Mouse (Mus musculus) urinary bladder, postnatal 14 days (tissue): ENCODE results near the gene Tns1.
"Not testable (repeated sequence)": the region's sequence is repeated elsewhere in the genome, so short reads cannot be mapped to it uniquely, and the experiment has no call there.

ENCODE experiments used
- DNase-seq: peaks from one replicate; pipeline ENCODE4 v3.0.0; 2021; ENCODE audit warnings: low spot score

The Tns1 gene

DNA sequence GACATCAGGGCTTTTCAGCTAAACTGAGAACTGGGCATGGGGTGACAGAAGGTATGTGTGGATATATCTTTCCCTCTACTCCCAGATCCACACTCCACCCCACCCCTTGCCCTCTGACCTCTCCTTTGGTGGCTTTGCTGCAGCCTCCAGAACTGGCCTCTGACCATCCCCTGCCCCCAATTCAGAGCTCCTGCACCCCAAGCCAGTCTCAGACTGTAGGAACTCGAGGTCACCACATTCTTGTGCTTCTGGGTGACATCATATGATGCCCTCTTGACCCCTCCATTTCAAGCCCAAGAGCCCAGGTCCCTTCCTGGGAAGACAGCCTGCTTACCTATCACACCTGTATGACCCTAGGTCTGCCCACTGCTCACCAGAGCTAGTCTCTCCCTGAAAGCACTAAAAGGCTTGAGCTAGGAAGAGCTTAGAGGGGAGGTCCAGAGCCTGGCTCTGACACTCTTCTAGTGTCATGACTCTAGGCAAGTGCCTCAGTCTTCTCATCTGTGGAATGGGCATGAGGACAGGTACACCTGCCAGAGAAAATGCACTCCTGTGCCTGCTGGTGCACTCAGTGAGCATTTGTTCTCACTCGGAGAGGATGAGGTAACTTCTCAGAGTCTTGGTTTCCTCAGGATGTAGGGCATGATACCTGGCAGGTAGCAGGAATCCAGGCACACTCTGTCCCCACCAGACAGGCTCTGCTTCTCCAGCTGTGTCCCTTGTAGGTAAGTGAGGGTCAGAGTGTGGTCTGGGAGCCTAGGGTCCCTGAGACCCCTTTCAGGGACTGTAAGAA is 214.9 kb downstream of the Tns1 start:
- peak; percentile 3 for DNase-seq

DNA sequence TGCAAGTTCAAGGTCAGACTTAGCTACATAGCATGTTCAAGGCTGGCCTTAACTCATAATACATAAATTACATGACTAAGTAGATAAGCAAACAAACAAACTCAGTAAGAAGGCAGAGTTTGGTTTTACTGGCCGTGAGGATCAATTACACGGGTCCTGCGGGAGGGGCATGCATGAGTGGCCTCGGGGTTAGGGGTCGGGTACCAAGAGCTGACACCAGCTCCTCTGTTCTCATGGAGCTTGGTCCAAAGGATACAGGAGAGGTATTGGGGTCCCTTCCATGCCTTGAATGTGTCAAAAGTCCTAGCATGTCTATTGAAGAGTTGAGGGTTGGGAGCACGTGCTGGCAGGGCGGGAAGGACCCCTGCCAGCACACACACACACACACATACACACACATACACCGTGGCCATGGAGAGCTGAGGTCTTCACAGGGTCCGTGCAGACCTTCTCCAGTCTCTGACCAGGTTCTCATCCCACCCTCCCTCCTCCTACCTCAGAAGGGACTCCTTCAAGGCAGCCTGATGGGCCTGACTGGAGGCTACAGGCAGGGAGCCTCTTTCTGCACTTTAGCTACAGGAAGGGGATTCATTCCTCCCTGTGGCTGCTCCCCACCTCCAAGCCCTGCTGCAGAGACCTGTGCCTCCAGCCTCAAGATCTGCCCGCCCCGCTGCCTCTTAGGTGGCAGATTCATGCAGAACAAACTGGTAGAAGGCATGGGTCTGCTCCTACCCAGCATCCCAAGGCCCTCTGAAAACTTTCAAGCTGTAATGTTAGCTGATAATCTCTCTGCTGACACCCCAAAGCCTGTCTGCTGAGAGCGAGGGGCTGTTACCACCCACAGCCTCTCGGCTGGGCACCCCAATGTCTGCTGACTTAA is 215.9 kb downstream of the Tns1 start:
- no peak for DNase-seq

GRCm38 (mm10) chr1:73907166-73907565 is 217.1 kb downstream of the Tns1 start:
- no peak for DNase-seq

DNA sequence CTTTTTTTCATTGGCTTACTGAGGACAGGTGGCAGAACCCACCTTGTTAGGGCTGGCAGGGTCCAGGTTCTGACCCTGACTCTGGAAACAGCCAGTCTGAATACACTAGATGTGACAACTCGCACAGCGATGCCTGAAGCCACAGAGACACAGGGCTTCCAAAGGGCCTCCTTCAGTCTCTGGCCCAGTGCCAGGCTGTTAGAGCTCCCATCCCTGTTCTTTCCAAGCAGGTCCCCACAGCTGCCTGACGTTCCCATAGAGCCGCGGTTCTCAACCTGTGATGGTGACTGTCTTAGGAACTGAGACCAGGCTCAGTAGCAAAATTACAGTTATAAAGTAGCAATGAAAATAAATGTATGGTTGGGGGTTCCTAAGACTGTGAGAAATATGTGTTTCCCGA is 217.9 kb downstream of the Tns1 start:
- no peak for DNase-seq

DNA sequence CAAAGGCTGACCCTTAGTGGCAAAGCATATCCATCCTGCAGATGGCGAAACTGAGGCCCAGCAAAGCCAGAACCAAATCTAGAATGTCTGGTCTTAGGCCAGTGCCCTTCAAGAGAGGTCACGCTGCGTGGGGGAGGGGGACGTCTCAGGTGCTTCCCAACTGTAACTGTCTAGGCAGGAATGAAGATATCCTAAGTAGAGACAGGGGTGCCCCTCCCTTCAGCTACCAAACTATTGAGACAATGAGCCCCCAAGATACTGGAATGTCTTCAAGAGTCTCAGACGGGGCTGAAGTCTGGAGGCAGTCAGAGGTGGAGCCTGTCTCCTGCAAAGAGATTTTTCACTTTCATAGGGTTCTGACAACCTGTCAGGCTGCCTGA is 218.4 kb downstream of the Tns1 start:
- DNase-seq = no peak

- no peak for DNase-seq
These were observed 219.0 kb downstream of the Tns1 start for GRCm38 (mm10) chr1:73905111-73905810.

DNA sequence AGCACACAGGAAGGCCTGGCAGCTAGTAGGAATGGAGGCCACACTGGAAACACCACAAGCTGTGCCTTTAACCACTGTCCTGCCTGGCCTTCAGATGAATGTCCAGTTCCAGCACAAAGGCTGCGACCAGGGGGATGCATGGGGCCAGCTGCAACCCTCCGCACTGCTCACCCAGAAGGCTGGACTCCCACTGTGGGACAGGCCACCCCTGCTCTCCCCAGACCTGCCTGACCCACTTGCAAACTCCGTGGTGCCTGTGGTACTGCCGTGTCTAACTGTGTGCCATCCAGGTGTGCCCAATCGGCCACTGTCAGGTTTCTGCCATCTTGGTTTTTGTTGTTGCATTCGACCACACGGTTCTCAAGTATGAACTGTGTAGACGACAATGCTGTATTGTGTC is 219.6 kb downstream of the Tns1 start:
- DNase-seq = no peak

DNA sequence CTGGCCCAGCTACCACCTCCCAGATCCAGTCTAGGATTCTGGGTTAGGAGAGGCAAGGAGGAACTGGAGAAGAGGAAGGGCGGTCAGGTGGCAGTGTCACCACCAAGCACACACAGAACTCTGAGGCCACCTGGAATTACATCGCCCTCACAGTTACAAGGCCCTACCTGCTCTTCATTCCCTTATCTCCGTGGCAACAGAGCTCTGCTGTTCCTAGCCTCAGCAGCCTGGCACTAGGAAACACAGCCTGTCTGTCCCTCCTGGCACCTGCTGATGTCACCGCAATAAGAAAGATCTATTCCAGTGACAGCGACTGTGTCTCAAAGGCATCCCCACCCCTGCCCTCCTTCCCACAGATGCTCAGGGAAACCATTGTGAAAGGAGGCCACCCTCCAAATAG is 221.2 kb downstream of the Tns1 start:
- DNase-seq = no peak

GRCm38 (mm10) chr1:73902171-73902991 is 221.9 kb downstream of the Tns1 start:
- peak; percentile 70 for DNase-seq

GRCm38 (mm10) chr1:73901496-73901899 is 222.8 kb downstream of the Tns1 start:
- DNase-seq = peak; percentile 69

- not testable (repeated sequence) for DNase-seq
These were observed 228.8 kb downstream of the Tns1 start for GRCm38 (mm10) chr1:73895451-73895850.

- DNase-seq = no peak
These were observed 243.5 kb downstream of the Tns1 start for GRCm38 (mm10) chr1:73880731-73881130.

DNA sequence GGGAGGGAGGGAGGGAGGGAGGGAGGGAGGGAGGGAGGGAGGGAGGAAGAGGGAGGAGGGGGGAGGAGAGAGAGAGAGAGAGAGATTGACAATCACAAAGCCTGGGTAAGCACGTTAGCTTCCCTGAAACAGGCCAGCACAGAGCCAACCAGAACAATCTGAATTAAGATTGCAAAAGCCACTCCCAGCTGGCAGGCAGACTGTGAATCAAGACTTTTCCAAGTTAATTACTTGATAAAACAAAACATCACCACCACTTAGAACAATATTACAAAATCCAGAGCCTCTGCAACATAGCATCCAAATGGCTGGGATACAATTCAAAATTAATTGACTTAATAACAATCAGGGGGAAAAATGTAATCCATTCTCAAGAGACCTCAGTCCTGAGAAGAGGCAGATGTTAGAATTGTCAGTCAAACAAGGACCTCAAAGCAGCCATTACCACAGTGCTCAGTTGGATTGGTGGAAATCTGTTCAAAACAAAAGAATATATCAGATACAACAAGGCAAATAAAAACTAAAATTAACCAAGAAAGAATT is 248.5 kb downstream of the Tns1 start:
- DNase-seq = no peak

- no peak for DNase-seq
These were observed 259.9 kb downstream of the Tns1 start for GRCm38 (mm10) chr1:73864314-73864713.

GRCm38 (mm10) chr1:73863074-73863431 is 261.2 kb downstream of the Tns1 start:
- DNase-seq = peak; percentile 13

- peak; percentile 72 for DNase-seq
These were observed 261.8 kb downstream of the Tns1 start for GRCm38 (mm10) chr1:73862323-73863073.

DNA sequence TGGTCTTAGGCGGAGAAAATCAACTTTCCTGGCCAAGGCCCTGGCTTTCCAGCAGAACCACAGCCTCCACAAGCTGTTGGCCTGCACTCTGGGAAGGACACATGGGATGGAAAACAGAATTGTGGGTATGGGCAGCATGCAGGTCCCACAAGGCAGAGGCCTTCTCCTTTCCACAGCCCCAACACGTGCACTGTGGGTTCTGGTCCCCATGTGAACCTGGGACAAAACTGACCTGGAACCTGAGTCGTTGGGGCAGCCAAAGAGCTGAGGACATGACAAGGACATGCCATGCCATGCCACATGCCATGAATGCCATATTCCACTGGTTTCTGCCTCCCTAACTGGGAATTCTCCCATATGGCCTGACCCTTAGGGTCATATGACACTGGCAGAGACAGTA is 263.8 kb downstream of the Tns1 start:
- no peak for DNase-seq
